Mouse (Mus musculus) layer of hippocampus, adult 9-10 months (tissue): ENCODE results near the gene Tmub2.

Experiments used
- DNase-seq: peaks from one replicate; pipeline ENCODE4 v3.0.0; 2022; ENCODE audit warnings: low spot score

Gene Tmub2

DNA sequence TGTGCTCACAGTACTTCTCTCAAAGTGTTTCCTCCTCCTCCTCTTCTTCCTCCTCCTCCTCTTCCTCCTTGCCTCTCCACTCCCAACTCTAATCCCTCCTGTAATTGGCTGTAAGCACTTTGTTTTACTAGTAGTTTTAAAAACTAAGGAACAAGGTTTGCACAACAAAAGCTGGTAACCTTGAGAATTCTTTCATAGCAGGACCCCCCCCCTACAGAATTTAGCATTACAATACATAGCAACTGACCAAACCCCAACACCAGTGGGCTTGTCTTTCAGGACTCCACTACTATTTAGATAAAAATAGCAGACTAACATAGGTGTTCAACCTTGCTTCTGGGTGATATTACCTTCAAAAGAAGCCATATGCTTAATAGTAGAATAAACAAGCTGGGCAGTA, 44.8 kb downstream of the Tmub2 start:
- DNase-seq, result no peak

DNA sequence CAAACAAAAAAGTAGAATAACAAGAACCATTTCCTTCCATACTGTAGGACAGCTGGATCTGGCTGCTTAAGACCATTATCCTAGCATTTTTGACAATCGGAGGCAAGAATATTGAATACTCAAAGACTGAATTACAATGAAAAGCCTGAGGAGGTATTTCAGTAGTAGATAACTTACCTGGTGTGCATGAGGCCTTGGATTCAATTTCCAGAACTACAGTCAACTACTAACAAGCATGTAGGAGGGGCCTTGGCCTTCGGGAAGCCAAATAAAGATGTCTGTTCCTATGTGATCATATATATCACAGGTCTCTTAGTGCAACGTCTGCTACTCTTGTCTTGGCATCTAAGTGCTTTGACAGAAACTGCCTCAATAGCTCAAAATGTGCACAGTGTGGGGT, 45.3 kb downstream of the Tmub2 start:
- no peak for DNase-seq

DNA sequence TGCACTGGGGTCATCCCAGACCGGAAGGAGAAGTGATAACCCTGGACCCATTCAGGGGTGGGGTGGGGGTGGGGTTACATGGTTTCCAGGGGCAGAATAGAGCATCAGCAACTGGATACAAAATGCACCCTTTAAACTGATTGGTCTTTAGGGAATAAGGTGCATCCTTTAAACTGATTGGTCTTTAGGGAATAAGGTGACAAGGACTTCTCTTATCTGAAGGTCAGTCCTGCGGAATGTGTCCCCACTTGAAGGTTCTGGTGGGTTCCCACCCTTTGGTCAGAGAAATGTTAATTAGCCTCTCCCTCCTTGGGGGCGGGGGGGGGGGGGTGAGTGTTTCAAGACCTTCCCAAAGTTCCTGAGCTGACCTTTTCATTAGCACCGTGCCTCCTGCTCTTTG, 47.1 kb downstream of the Tmub2 start:
- no peak for DNase-seq

DNA sequence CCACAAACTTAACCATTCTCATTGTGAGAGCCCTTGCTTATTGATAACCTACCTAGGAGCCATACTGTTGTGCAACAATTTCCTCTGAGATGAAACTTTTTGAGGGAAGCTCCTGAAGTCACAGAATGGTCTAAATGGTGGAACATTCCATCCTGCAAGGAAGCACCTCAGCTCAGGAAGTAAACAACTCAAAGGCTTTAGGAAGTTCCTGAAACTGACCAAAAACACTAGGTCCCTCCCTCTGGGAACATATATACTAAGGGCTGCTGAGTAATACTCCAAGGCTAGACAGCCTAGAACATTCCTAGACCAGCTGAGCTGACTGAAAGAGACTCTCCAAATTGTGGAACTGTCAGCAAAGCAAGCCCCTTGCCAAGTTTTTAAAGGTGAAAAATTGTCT, 48.3 kb downstream of the Tmub2 start:
- DNase-seq, result no peak

DNA sequence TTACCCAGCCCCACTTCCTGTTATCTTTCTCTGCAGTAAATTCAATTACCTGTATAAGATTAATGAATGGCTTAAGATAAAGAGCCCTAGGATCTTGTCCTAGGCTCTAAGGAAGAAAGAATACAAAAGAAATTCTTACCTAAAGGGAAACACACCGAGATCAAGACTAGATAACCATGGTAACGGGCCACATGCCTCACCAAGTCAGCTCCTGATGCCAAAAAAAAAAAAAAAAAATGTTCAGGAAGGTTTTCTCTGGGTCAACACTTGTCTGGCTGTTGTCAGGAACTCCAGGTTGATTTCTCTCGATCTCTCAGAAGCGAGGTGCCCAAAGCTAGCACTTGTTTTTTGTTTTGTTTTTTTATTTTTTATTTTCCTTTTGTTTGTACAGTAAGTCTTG, 49.3 kb downstream of the Tmub2 start:
- no peak for DNase-seq

DNA sequence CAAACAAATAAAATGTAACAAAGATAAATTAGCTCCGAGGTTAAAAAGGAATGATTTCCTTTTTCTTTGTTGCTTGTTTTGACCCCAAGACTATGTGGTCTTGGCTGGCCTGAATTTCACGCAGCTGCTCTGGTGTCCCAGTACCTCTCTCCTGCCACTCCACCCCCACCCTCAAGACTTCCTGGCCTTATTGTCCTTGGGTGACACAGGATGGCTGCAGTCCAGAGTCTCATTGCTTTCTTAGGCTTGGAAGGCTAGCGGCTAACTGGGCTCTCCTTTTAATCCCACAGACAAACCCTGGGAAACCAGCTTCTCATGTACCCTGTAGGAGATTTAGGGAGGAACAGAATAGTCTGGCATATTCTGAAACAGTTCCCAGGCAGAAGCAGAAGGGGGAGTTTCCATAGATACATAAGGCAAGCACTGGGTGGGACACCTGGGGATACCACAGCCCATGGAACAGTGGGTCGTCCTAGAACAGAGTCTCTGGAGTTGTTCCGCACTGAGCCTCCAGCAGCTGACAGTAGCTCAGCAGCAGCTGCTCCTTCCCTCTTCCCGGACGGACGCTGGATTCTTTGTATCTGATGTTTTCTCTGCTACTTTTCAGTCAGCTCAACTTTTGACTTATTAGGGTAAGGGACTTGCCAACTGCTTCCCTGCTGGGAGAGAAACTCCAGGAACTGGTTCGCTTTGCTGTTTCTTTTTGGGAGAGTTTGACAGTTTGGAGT, 50.4 kb downstream of the Tmub2 start:
- DNase-seq, result no peak

DNA sequence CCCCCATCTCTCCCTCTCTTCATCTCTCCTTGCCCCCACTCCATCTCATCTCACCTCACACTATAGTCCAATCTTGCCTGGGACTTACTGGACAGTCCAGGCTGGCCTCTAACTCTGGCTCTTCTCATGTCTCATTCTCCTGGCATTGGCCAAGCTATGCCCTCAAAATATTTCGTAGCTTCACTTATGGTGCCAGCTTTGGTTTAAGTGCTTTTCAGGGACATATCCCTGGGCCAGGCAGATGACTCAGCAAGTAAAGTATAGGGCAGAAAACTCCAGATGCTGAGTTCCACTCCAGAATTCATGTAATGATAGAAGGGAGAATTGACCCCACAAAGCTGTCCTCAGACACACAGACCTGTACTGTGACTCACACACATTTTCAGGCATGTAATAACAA, 51.5 kb downstream of the Tmub2 start:
- no peak for DNase-seq

DNA sequence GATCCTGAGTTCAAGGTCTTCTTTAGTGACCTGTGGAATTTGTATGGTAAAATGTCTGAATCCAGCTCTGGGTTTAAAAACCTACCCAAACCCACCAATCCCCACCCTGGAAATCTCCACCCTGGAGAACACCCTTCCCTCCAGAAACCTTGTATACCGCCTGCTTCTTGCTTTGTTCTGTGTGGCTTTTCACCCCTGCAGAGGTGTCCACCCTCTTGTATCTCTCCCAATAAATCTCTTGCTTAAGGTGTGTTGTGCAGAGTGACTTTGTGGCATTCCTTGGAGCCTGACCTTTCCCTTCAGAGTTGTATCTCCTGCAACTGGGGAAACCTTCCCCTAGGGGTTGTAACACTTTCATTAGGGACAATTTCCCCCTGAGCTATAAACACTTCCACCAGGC, 53.2 kb downstream of the Tmub2 start:
- DNase-seq, result no peak

DNA sequence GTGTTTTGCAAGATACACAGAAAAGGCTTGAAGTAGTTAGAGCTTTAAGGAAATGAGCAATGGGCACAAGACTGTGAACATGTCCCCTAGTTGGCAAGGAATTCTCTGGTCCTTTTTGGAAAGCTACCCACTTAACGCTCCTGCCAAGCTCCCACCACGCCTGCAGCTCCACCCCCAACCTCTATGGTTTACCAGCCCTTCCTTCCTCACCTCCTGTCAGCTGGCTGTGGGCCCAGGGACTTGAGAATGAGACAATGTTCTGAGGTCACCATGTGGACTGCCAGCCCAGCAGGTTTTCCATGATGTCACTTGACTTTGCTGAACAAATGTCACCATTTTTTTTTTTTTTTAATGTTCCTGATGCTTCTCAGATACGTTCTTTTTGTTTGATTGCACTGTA, 53.8 kb downstream of the Tmub2 start:
- no peak for DNase-seq
